Mouse (Mus musculus): ENCODE measurements around the gene Wdr74.
"Not testable (repeated sequence)": the region's sequence is repeated elsewhere in the genome, so short reads cannot be mapped to it uniquely, and the experiment has no call there.

Gene Wdr74

GRCm38 (mm10) chr19:8715868-8716766 lies 19.5 kb upstream of the Wdr74 start:
- DNase-seq (ENCODE audit: low spot score in 2 of 2) = no peak

- DNase-seq (ENCODE audit: low spot score in 2 of 2) = no peak
Measured at GRCm38 (mm10) chr19:8716767-8717475, 18.7 kb upstream of the Wdr74 start.

- no peak for DNase-seq (ENCODE audit: low spot score in 2 of 2)
Measured at GRCm38 (mm10) chr19:8718357-8718756, 17.3 kb upstream of the Wdr74 start.

GRCm38 (mm10) chr19:8719037-8719436 lies 16.6 kb upstream of the Wdr74 start:
- not testable (repeated sequence) for DNase-seq (ENCODE audit: low spot score in 2 of 2)

DNA sequence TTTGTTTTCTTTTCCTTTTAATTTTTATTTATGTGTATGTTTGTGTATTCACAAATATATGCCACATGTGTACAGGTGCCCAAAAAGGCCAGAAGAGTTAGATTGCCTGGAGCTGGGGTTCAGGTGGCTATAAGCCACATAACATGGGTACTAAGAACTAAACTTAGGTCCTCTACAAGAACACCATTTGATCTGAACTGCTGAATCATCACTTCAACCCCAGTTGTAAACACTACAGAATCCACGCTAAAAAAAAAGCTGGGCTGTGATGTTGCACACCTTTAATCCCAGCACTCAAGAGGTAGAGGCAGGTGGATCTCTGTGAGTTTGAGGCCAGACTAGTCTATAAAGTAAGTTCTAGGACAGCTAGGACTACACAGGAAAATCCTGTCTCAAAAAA lies 14.2 kb upstream of the Wdr74 start:
- DNase-seq (ENCODE audit: low spot score in 2 of 2) = no peak

DNA sequence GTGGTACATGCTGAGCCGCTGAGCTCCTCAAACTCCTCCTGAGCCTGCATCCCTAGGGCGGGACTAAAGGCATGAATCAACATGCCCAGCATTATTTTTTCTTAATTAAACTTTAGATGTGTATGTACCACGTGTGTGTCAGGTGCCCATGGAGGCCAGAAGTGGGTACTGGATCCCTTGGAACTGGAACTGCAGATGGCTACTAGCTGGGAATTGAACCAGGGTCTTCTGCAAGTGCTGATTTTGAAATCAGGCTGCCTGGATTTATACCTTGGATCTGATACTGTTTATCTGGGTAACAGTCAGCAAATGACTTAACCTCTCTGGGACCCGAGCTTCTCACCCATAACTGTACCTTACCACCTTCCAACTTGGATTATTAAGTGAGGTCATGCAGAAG lies 13.6 kb upstream of the Wdr74 start:
- DNase-seq (ENCODE audit: low spot score in 2 of 2) = no peak

DNA sequence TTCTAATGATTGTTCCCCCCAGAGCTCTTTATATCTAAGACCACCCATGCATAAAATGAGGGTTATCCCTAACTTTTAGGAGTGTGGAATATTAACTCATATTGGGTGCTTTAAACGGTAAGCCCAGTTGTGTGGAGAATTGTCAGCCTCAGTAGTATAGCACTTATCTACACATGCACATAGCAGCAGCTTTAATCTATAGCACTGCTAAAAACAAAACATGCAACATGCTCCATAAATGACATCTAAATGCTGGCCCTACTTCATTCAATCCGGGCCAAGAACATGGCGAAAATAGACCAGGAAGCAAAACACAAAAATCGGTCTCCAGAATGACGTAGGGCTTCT lies 13.1 kb upstream of the Wdr74 start:
- DNase-seq (ENCODE audit: low spot score in 2 of 2) = no peak

DNA sequence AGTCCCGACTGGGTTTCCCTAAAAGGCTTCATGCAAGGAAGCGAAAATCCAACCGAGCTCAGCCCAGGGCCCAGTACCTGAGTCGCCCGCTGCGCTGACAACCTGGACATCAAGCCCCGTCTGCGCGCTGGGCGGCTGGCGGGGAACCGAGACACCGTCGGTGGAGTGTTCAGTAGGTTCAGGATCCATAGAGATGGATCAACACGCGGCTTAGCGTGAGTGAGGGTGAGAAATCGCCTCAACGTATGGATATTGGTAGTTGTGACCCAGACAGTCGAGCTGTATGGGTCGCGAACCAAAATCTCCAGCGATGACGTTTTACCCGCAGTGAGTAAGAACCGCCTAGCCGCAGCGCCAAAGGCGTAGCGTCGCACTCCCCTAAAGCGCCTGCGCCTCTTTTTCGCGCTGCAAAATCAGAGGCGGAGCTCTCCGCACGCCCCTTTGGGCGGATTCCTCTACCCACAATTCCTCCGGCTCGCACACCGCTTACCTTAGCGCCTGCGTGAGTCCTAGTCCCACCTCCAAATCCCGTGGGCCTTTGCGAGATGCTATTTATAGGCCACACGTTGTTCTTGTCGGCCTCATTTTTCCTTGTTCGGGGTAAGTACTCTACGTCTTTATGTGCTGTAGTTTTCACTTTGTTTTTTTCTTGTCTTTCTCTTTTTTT lies 12.6 kb upstream of the Wdr74 start, which contains the start of gene Slc3a2:
Gene Slc3a2, minus strand, starts transcription at position 463 of the 667 bp plus-strand sequence.
- DNase-seq (ENCODE audit: low spot score in 2 of 2) = peak; percentile 91 to 95

GRCm38 (mm10) chr19:8723574-8724346 lies 11.9 kb upstream of the Wdr74 start:
- DNase-seq (ENCODE audit: low spot score in 2 of 2) = no peak

DNA sequence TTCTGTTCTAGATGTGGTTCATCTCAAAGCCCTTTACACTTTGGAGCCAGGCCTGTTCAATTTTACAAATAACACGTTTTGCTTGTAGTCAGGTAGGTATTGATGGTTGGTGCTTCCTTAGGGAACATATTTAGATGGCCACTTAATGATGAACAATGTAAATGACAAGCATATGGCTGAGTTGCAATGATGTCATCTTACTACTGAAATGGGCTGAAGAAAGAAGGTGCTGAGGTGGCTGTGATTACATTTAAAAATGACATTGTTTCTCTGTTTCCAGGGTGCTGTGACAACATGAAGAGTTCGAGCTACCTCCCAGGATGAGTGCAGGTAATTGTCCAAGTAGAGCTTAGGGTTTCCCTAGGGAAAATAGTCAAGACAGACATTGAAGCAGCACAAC lies 11.2 kb upstream of the Wdr74 start:
- DNase-seq (ENCODE audit: low spot score in 2 of 2) = no peak

DNA sequence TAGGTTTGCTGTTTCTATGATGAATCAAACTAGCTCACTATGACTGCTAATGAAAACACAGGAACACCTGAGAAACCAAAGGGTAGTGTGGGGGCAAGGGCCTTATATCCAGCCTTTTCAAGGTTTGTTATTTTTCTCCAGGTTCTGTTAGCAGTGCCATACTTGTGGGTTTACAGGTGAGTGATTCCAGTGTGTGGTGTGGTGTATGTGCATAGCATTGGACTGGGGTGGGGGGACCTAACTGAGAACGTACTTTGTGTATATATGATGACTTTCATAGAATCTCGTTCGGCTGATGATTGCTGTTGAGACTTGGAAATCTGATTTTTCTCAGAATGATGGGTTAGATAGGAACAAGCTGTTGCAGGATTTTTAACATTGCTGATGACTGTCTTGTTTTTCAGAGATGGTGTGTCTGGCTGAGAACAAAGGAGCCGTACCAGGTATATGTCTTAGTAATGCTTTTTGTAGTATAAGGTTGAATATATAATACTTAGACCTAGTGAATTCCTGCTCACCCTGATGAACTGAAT lies 10.5 kb upstream of the Wdr74 start:
- DNase-seq (ENCODE audit: low spot score in 2 of 2) = no peak

GRCm38 (mm10) chr19:8726609-8727390 lies 8.8 kb upstream of the Wdr74 start:
- DNase-seq (ENCODE audit: low spot score in 2 of 2) = no peak

- no peak for DNase-seq (ENCODE audit: low spot score in 2 of 2)
Measured at GRCm38 (mm10) chr19:8727495-8728114, 8.0 kb upstream of the Wdr74 start.

DNA sequence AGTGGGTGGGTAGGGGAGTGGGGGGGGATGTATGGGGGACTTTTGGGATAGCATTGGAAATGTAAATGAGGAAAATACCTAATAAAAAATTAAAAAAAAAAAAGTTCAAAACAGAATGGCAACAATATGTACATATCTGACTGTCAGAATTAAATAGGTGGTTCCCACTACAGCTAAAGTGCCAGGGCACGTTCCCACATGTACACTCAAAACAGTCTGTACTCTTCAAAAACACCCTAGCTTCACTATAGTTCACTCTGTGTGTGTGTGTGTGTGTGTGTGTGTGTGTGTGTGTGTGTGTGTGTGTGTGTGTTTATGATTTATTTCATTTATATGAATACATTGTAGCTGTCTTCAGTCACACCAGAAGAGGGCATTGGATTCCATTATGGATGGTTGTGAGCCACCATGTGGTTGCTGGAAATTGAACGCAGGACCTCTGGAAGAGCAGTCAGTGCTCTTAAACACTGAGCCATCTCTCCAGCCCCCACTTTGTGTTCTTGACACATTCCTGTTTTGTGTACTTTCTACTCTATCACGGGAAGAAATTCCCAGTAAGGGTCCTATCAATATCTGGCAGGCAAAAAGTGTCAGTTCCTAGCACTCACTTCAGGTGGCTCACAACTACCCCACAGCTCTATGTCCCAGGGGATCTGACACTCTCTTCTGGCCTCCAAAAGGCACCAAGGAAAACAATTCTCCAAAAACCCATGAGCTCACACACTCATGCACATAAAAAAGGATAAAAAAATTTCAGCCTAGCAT lies 7.1 kb upstream of the Wdr74 start:
- DNase-seq (ENCODE audit: low spot score in 2 of 2) = not testable (repeated sequence)

- no peak for DNase-seq (ENCODE audit: low spot score in 2 of 2)
Measured at GRCm38 (mm10) chr19:8734334-8734733, 1.3 kb upstream of the Wdr74 start.

DNA sequence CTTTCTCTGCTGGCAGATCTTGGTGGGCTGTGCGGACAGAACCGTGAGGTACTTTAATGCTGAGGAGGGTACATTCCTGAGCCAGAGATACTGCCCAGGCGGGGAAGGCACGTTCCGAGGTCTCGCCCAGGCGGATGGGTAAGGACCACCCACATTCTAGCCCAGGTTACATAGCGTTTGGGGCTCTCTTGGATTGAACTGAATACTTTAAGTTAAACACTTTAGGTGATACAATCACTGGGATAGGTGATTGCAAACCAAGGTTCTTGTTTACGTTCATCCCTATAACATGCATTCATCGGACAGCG lies 487 bp downstream of the Wdr74 start:
- DNase-seq (ENCODE audit: low spot score in 2 of 2) = no peak

DNA sequence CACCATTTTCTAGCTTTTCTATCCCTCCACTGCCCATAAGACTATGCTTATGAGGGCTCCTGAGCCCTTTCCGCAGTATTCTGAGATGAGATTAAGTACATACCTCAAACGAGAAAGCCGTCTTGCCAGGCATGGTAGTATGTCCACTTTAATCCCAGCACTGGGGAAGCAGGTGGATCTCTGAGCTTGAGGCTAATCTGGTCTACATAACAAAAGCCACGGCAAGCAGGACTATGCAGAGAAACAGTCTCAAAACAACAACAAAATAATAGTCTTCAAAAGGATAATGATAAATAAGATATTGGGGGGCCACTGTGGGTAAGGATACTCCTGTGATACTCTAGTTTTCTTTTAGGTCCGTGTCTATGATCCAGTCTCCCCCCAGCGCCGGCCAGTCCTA lies 3.3 kb downstream of the Wdr74 start:
- no peak for DNase-seq (ENCODE audit: low spot score in 2 of 2)

DNA sequence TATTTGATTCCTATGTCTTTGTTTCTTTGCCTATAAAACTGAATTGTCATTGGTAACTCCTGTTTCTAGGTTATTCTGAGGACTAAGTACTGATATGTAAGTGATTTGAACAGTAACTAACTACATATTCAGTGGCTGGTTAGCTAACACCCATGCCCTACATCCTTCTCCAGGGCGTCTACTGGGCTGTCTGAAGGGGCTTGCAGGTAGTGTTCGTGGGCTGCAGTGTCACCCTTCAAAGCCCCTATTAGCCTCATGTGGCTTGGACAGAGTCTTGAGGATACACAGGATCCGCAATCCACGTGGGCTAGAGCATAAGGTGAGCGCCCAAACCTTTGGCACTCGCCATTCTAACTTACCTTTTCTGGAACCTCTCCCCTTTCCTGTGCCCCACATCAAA lies 4.0 kb downstream of the Wdr74 start:
- DNase-seq (ENCODE audit: low spot score in 2 of 2) = no peak

DNA sequence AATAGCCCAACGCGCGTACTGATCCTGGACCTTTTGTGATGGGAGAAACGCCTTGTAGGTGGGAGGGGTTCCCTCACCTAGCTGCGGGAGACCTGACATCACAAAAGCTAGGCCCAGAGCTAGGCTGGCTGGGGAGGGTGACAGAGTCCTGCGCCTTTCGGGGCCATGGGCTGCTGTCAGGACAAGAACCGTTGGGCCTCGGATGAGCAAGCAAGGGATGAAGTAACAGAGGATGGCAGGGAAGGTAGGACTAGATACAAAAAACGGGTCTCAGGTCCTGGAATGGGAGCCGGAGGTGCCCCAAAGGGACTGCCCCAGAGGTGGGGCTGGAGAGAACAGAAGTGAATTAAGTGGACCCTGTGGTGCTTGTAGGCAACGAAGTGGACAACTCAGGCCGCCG lies 5.0 kb downstream of the Wdr74 start, which contains the start of gene 1700092M07Rik:
Gene 1700092M07Rik, plus strand, starts transcription at position 116 of the 400 bp plus-strand sequence.
- DNase-seq (ENCODE audit: low spot score in 2 of 2) = no peak

All from urinary bladder, adult 18-20 months (tissue).